14 mouse cellular contexts compared by ENCODE assay signal in the genomic region with DNA sequence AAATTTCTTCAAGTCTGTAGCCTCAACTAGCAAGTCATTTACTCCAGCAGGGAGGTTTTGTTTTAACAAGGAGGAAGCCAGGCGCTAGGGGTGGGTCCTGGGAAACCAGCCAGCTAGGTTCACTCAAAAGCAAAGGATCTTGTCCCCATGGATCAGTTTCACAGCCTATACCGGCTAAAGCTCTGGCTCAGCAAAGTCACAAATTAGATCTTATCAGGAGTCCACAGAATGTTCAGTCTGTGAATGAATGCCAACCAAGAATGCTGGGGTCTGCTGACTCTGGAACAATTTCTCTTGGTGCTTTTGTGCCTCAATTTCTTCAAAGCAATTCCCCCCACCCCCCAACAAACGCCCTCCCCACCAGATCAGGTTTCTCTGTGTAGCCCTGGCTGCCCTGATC. TPM values are rescaled to one million over a fixed set of nuclear protein-coding genes. Genes with fewer than 3 reads are reported as not detected.
DNase-seq lines count a peak whose midpoint lies in the region; ATAC-seq lines count a peak whose summit lies in the region.
"Had no signal": no experiment of that assay in that cellular context is flagged by ENCODE, and none has a peak within 500 bp of the region (broad histone marks: within the 10 kb centered on the region; RNA-seq: fewer than 3 reads in every experiment).

No protein-coding gene starts in this region.

- H3K27ac ChIP-seq in embryonic facial prominence, embryonic 13.5 days, result peak overlapping the region; percentile 73
- H3K27ac ChIP-seq: forebrain, embryonic 10.5 days; heart, embryonic 13.5 days; intestine, embryonic 15.5 days had no signal

- ATAC-seq in embryonic facial prominence, embryonic 13.5 days (ENCODE audit: insufficient number of reproducible peaks, insufficient read depth, low FRiP score, low TSS enrichment, low read depth), result no peak
- ATAC-seq: intestine, embryonic 15.5 days had no signal

- WGBS in embryonic facial prominence, embryonic 13.5 days, result 16% methylated on average over 3 of the region's 3 CpGs

- H3K9me3 ChIP-seq in embryonic facial prominence, embryonic 13.5 days, result no peaks in the 10 kb centered on the region
- H3K9me3 ChIP-seq: forebrain, embryonic 10.5 days; heart, embryonic 13.5 days; intestine, embryonic 15.5 days had no signal

- H3K4me3 ChIP-seq in embryonic facial prominence, embryonic 13.5 days, result no peak overlapping the region
- H3K4me3 ChIP-seq: forebrain, embryonic 10.5 days; heart, embryonic 13.5 days; intestine, embryonic 15.5 days had no signal

- no peak overlapping the region; the same call in 1 of the 2 replicates for H3K9ac ChIP-seq in embryonic facial prominence, embryonic 13.5 days
- H3K9ac ChIP-seq: heart, embryonic 13.5 days; intestine, embryonic 15.5 days had no signal

- no peak overlapping the region for H3K4me2 ChIP-seq in embryonic facial prominence, embryonic 13.5 days
- H3K4me2 ChIP-seq: heart, embryonic 13.5 days; intestine, embryonic 15.5 days; liver, embryonic 11.5 days had no signal

- no peaks in the 10 kb centered on the region for H3K36me3 ChIP-seq in embryonic facial prominence, embryonic 13.5 days
- H3K36me3 ChIP-seq: forebrain, embryonic 10.5 days had no signal

- H3K27me3 ChIP-seq in embryonic facial prominence, embryonic 13.5 days, result no peaks in the 10 kb centered on the region
- H3K27me3 ChIP-seq: heart, embryonic 13.5 days; intestine, embryonic 15.5 days had no signal

- peak; percentile 13 for DNase-seq in kidney, adult 18-20 months
- no peak for DNase-seq in kidney, adult 11 months
- DNase-seq in kidney, postnatal 14 days, result peak; percentile 39
- DNase-seq in lung, postnatal 36 days, result peak; percentile 70
- DNase-seq in adrenal gland, postnatal 36 days, result no peak
- DNase-seq in ovary, postnatal 36 days (ENCODE audit: low spot score), result no peak
- DNase-seq: adrenal gland, adult 8-10 months; right cerebral cortex, adult 18-20 months had no signal

- H3K4me1 ChIP-seq in embryonic facial prominence, embryonic 13.5 days, result peaks cover 12% of the 10 kb centered on the region
- H3K4me1 ChIP-seq: intestine, embryonic 15.5 days had no signal

RNA-seq across cellular contexts. Expression of a gene that starts 1.7 kb away (rescaled TPM):
- 26.2 and 32.6 TPM in 2 replicates for polyA plus RNA-seq in embryonic facial prominence, embryonic 13.5 days (2015; fragmentation: Nextera tagmentation; extraction: Ambion mirVana)
- total RNA-seq in adrenal gland, postnatal 36 days (2021), result 10 to 100 TPM; 14.1 to 14.7 TPM

RNA-seq across cellular contexts. Expression of a gene that starts 24.3 kb away (rescaled TPM):
- 0.33 TPM in 1 of 2 replicates, not detected in the other for polyA plus RNA-seq in embryonic facial prominence, embryonic 13.5 days (2015; fragmentation: Nextera tagmentation; extraction: Ambion mirVana)
- not detected for total RNA-seq in adrenal gland, postnatal 36 days (2021)
- polyA plus RNA-seq: forebrain, embryonic 10.5 days; liver, embryonic 11.5 days; neural tube, embryonic 14.5 days had no signal

RNA-seq across cellular contexts. Expression of a gene that starts 36.5 kb away (rescaled TPM):
- 0.14 and 0.28 TPM in 2 replicates for polyA plus RNA-seq in embryonic facial prominence, embryonic 13.5 days (2015; fragmentation: Nextera tagmentation; extraction: Ambion mirVana)
- total RNA-seq in adrenal gland, postnatal 36 days (2021), result under 1 TPM in 1 of 2 experiments, not detected in 1; 0.10 TPM
- polyA plus RNA-seq: forebrain, embryonic 10.5 days; liver, embryonic 11.5 days; neural tube, embryonic 14.5 days had no signal

Comparison
In these comparisons a context has a peak if more than half of its experiments do, and no peak if none do; other contexts are left out.
1. DNase-seq: peak in kidney, adult 18-20 months (single experiment), kidney, postnatal 14 days (single experiment) and lung, postnatal 36 days (single experiment); none in kidney, adult 11 months (single experiment), adrenal gland, postnatal 36 days (0 of 2) and ovary, postnatal 36 days (single experiment).